Mouse (Mus musculus): ENCODE results near the gene Adgrb3.
"Not testable (repeated sequence)": the region's sequence is repeated elsewhere in the genome, so short reads cannot be mapped to it uniquely, and the experiment has no call there.

Gene Adgrb3

GRCm38 (mm10) chr1:25107500-25108101 is 721.9 kb downstream of the Adgrb3 start:
- no peak for DNase-seq (ENCODE audit: low spot score in 2 of 2)

- DNase-seq (ENCODE audit: low spot score in 2 of 2): no peak
Observed at GRCm38 (mm10) chr1:25106679-25107078, 722.8 kb downstream of the Adgrb3 start.

DNA sequence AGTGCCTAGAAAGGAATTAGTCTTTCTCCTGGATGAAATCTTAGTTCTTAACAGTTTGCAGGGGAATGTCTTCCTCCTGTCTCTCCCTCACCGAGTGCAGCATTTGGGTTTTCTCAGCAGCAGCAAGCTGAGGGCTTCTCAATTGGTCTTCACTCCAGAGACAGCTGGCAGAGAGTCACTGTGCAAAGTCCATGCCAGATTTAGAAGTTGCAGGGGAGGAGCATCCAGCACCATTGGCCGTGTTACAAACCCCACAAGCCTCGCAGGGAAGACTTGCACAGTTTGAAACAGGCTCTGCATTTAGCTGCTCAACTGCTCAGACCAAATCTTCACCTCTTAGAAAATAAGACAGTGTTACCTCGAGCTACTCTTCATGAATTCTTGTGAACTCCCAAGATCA is 724.1 kb downstream of the Adgrb3 start:
- no peak for DNase-seq (ENCODE audit: low spot score in 2 of 2)

DNA sequence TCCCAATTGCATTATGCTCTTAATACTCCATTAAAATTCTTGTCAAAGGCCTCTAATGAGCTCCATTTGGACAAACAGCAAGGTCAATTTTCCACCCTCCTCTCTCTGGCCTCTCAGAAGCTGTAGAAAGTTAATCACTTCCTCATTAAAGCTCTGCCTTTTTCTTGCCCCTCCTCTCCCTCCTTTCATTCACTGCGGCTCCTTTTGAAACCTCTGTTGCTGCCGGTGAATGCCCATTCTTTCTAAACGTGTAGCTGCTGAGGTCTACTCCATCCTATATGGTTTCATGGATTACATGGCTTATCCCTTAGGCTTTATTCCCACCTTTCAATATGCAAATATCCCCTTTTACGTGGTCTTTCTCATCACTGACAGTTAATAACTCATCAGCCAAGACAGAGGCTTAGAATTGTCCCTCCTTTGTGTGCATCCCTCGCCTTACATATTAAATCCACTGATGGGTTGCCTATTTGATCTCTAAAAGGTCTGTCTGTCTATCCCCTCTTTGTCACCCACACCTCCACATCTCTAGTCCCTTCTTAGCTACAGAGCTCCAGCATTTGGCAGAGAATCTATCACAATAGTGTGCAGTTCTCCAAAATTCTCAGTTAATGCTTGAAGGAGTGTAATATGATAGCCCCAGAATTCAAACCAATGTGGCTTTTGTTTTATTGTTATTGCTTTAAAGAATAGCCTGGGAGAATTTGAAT is 741.3 kb downstream of the Adgrb3 start:
- no peak for DNase-seq (ENCODE audit: low spot score in 2 of 2)

GRCm38 (mm10) chr1:25085616-25086372 is 743.7 kb downstream of the Adgrb3 start:
- DNase-seq (ENCODE audit: low spot score in 2 of 2): no peak

DNA sequence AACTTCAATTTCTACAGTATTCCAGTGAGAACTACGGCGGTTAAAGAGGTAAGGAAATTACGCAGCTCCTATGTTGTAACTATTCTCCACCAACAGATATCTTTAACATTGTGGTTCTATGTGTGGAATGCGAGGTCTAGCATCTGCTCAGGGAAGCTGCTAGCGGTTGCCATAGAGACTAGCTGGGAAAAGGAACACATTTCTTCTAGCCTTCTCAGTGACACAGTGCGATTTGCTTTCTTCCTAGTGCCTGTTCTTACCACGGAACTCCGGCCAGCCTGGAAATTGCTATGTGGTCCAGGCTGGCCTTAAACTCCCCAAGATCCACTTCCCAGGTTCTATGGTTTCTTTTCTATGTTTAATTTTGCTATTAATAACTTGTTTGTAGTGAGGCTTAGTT is 747.1 kb downstream of the Adgrb3 start:
- DNase-seq (ENCODE audit: low spot score in 2 of 2): no peak

DNA sequence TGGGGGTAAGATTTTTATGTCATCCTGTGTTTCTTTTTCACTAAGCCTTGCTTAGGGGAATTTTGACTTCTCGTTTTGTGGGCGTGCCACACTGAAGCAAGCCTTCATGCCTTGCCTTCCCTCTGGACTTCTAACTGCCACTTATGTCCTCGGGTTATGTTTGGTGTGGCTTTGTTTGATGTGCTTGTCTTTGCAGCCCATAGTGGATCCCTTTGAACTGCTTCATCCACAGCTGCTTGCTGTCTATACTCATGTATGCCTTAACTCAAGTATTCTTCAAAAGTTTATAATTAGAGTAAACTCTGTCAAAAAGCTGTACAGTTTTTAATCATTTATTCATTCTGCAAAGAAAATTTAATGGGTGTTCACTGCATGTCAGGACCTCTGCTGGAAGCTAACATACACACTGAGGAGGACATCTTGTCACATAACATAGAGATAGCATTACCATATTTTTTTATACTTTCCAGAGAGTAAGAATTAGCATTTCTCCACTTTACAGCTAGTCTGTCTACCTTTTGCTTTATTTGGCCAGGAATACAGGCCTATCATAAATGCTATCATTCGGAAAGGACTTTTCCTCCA is 748.1 kb downstream of the Adgrb3 start:
- no peak for DNase-seq (ENCODE audit: low spot score in 2 of 2)

- no peak for DNase-seq (ENCODE audit: low spot score in 2 of 2)
Observed at GRCm38 (mm10) chr1:25079395-25079794, 750.1 kb downstream of the Adgrb3 start.

- DNase-seq (ENCODE audit: low spot score in 2 of 2): no peak
Observed at GRCm38 (mm10) chr1:25075952-25076351, 753.6 kb downstream of the Adgrb3 start.

DNA sequence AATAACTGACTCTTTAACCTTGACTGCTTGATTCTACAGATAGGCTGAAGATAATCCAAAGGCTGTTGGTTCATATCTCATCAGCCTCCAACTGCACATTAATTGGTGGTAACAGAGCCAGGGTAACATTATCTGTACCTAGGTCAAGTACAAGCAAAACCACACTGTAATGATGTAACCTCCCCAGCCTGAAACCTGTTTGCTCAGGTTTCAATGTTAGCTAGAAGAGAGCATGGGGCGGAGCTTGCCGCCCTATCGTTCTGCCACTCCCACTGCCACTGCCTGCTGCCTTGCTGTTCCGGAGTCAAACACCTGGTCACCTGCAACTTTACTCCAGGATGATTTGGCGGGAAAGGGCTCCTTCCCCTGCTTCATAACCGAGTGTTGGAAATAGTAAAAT is 765.5 kb downstream of the Adgrb3 start:
- no peak for DNase-seq (ENCODE audit: low spot score in 2 of 2)

GRCm38 (mm10) chr1:25060935-25061334 is 768.6 kb downstream of the Adgrb3 start:
- DNase-seq (ENCODE audit: low spot score in 2 of 2): no peak

DNA sequence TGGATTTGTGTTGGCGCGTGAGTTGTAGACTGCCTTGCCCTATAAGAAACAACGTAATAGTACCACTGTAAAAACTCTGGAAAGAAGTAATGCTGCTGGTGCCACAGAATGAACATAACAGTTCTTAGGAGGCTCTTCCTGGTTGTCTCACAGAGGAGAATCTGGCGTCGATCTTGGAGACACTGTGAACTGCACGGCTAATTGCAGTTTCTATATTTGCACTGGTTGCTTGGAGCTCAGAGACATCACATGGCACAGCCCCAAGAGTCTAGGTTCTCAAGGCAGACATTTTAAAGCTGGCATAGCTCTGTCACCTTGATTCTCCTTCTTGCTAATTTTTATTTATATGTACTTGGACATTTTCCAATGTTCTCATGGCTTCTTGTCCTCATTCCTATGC is 769.3 kb downstream of the Adgrb3 start:
- no peak for DNase-seq (ENCODE audit: low spot score in 2 of 2)

DNA sequence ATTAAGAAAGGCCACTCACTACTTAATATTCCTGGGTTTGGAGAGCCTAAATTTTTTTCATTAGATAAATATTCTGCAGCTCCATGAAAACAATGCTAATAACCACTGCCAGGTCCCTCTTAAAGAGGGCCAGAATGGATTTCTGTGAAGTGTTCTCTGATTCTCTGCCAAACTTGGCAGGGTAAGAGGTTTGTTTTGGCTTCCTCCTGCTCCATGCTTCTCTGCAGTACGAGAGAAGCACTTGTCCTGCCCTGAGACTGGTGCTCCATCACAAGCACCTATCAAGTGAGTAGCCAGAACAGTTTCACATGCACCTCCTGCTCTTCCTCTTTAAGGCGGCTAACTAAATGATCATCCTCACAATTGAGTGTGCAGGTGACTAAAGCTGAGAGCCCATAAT is 771.9 kb downstream of the Adgrb3 start:
- no peak for DNase-seq (ENCODE audit: low spot score in 2 of 2)

DNA sequence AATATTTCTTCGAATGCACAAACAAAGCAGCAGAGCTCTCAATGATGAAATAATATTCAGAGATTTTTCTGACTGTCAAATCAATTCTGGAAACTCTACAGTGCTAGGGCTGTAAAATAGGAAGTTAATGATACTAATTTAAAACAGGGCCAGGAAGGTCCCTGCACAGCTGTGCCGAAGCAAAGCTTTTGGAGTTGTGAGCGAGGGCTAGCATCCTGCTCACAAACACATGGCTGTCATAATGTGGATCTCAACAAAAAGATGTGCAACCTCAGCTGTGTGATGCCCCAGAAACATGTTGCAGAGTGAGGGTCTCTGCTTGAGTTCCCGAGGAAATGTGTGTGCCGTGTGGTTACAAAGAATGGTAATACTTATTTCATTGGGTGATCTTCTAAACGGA is 772.3 kb downstream of the Adgrb3 start:
- no peak for DNase-seq (ENCODE audit: low spot score in 2 of 2)

DNA sequence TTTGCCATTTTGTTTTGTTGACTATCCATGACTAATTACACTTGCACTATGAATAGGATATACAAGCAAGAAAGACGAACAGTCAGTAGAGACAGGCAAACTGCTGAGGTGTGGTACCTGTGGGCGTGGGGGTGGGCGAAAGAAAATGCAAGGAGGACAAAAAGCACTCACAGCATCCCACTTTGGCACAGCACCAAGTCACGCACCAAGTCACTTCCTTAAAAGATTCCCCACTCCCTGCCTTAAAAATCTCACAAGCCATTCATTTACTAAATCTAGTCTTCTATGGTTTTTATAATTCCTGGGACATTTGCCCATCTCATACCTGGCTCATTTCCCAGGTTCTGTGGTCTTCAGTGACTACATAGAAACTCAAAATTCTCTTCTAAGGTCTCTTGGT is 787.4 kb downstream of the Adgrb3 start:
- no peak for DNase-seq (ENCODE audit: low spot score in 2 of 2)

- no peak for DNase-seq (ENCODE audit: low spot score in 2 of 2)
Observed at GRCm38 (mm10) chr1:25034161-25034560, 795.3 kb downstream of the Adgrb3 start.

GRCm38 (mm10) chr1:25033155-25034095 is 796.1 kb downstream of the Adgrb3 start:
- no peak for DNase-seq (ENCODE audit: low spot score in 2 of 2)

DNA sequence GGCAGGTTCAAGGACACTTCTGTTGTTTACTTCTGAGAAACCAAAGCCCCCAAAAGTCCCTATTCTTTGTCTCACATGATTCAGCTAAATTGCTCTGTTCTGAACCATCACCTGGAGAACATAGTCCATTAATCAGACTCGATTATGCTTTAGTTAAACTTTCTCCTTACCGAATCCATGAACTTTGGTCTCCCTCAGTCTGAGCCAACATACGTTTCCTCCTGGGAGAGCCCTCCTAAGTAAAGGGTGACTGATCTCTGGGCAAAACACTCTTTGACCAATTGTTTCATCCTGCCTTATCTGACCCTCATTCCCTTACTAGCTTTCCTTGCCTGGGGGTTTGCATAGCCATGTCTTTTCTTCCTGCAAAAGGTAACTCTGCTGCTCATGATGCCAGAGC is 806.4 kb downstream of the Adgrb3 start:
- DNase-seq (ENCODE audit: low spot score in 2 of 2): no peak

GRCm38 (mm10) chr1:25017851-25018250 is 811.7 kb downstream of the Adgrb3 start:
- not testable (repeated sequence) for DNase-seq (ENCODE audit: low spot score in 2 of 2)

All from spleen, postnatal 36 days (tissue).